Mouse (Mus musculus): ENCODE results near the gene Nckipsd. TPM values are rescaled to one million over a fixed set of nuclear protein-coding genes. Genes with fewer than 3 reads are reported as not detected.
A peak's percentile ranks its signal among the peaks of the same experiment; 100 is the strongest.

Nckipsd gene
- polyA plus RNA-seq, 1 experiment from 2014 or later: 13.6 TPM

- Histone ChIP-seq H3K9ac (ENCODE audit: low read depth, low read length) (no peak overlapping the region), H3K36me3 (ENCODE audit: insufficient read depth, low read length) (0 out of 2 replicates have a peak, but pooled peaks cover 16% of the 10 kb centered on the region), H3K9me3 (replicated peaks; ENCODE audit: low read length) (no peaks in the 10 kb centered on the region), H3K4me1 (replicated peaks; ENCODE audit: insufficient read depth, low read length) (no peaks in the 10 kb centered on the region), H3K4me3 (replicated peaks; ENCODE audit: low read depth, low read length) (no peak overlapping the region), H3K27me3 (ENCODE audit: insufficient read depth, low read length) (peaks cover 13% of the 10 kb centered on the region), H3K27ac (no peak overlapping the region), H3K4me2 (ENCODE audit: low read length) (no peak overlapping the region)
- no peak for TF ChIP-seq CTCF (IDR thresholded peaks at IDR 0.05; ENCODE audit: low read depth)
- DNase-seq (ENCODE audit: low spot score) (no peak), ATAC-seq (replicated peaks; ENCODE audit: low FRiP score, low read depth) (no peak)
- WGBS: 62% methylated on average over 5 of the region's 5 CpGs
Observed at GRCm38 (mm10) chr9:108820077-108820476, 11.9 kb downstream of the Nckipsd start.

GRCm38 (mm10) chr9:108824144-108824685 lies 16.0 kb downstream of the Nckipsd start:
- Histone ChIP-seq H3K9me3 (replicated peaks; ENCODE audit: low read length) (no peaks in the 10 kb centered on the region), H3K36me3 (ENCODE audit: insufficient read depth, low read length) (no peaks in the 10 kb centered on the region), H3K27ac (no peak overlapping the region), H3K9ac (ENCODE audit: low read depth, low read length) (no peak overlapping the region), H3K4me2 (ENCODE audit: low read length) (no peak overlapping the region), H3K27me3 (ENCODE audit: insufficient read depth, low read length) (peaks cover 51% of the 10 kb centered on the region), H3K4me3 (replicated peaks; ENCODE audit: low read depth, low read length) (no peak overlapping the region), H3K4me1 (replicated peaks; ENCODE audit: insufficient read depth, low read length) (0 out of 2 replicates have a peak, but pooled peaks cover 6% of the 10 kb centered on the region)
- TF ChIP-seq CTCF (IDR thresholded peaks at IDR 0.05; ENCODE audit: low read depth): no peak
- 4% methylated on average over 25 of the region's 25 CpGs for WGBS
- DNase-seq (ENCODE audit: low spot score) (no peak), ATAC-seq (replicated peaks; ENCODE audit: low FRiP score, low read depth) (no peak)

GRCm38 (mm10) chr9:108824755-108825413 lies 16.7 kb downstream of the Nckipsd start:
- ATAC-seq (replicated peaks; ENCODE audit: low FRiP score, low read depth) (no peak), DNase-seq (ENCODE audit: low spot score) (no peak)
- Histone ChIP-seq H3K4me2 (ENCODE audit: low read length) (no peak overlapping the region), H3K9me3 (replicated peaks; ENCODE audit: low read length) (no peaks in the 10 kb centered on the region), H3K9ac (ENCODE audit: low read depth, low read length) (no peak overlapping the region), H3K4me1 (replicated peaks; ENCODE audit: insufficient read depth, low read length) (0 out of 2 replicates have a peak, but pooled peaks cover 6% of the 10 kb centered on the region), H3K4me3 (replicated peaks; ENCODE audit: low read depth, low read length) (no peak overlapping the region), H3K36me3 (ENCODE audit: insufficient read depth, low read length) (no peaks in the 10 kb centered on the region), H3K27ac (no peak overlapping the region), H3K27me3 (ENCODE audit: insufficient read depth, low read length) (peaks cover 57% of the 10 kb centered on the region)
- under 1% methylated on average over 31 of the region's 31 CpGs for WGBS
- TF ChIP-seq CTCF (IDR thresholded peaks at IDR 0.05; ENCODE audit: low read depth): no peak

DNA sequence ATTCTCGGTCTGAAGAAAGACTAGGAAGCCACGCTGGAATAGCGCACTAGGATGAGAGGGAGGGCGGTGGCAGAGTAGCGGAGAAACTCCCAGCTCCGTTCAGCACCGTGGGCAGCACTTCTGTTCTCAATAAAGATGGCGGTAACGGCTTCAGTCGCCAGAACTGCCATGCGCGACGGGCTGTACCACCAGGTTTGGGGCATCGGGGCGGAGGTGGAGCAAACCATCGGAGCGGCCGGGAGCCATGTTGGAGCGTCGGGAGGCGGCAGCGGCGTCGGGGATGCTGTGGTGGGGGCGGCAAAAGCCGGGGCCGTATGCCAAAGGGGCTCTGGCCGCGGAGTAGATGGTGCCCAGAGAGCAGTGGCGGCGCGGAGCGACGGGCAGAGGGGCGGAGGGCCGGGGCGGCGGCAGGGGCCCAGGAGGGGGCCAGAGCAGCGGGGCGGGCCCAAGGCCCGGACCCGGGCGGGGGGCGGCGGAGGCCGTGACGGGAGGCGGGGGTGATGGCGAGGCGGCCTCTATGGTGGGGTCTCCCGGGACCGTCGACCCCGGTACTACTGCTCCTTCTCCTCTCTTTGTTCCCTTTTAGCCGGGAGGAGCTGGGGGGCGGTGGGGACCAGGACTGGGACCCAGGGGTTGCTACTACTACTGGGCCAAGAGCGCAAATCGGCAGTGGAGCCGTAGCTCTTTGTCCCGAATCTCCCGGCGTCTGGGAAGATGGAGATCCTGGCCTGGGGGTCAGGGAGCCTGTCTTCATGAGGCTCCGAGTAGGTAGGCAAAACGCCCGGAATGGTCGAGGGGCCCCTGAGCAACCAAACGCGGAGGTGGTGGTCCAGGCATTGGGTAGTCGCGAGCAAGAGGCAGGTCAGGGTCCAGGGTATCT lies 17.9 kb downstream of the Nckipsd start, which contains the start of gene Celsr3:
Gene Celsr3 (plus strand): TSS at position 501 of the 880 bp plus-strand sequence.
- Histone ChIP-seq H3K27me3 (ENCODE audit: insufficient read depth, low read length) (peaks cover 65% of the 10 kb centered on the region), H3K27ac (no peak within 1 kb of the TSS), H3K4me1 (replicated peaks; ENCODE audit: insufficient read depth, low read length) (0 out of 2 replicates have a peak, but pooled peaks cover 6% of the 10 kb centered on the region), H3K4me2 (ENCODE audit: low read length) (peak within 1 kb of the TSS; percentile 70), H3K9ac (ENCODE audit: low read depth, low read length) (no peak within 1 kb of the TSS), H3K9me3 (replicated peaks; ENCODE audit: low read length) (no peaks in the 10 kb centered on the region), H3K36me3 (ENCODE audit: insufficient read depth, low read length) (no peaks in the 10 kb centered on the region), H3K4me3 (replicated peaks; ENCODE audit: low read depth, low read length) (peak within 1 kb of the TSS; percentile 28)
- DNase-seq (ENCODE audit: low spot score): peak; percentile 88
- TF ChIP-seq CTCF (IDR thresholded peaks at IDR 0.05; ENCODE audit: low read depth): no peak
- WGBS: 2% methylated on average over 57 of the region's 70 CpGs
- peak; percentile 55 for ATAC-seq (replicated peaks; ENCODE audit: low FRiP score, low read depth)

DNA sequence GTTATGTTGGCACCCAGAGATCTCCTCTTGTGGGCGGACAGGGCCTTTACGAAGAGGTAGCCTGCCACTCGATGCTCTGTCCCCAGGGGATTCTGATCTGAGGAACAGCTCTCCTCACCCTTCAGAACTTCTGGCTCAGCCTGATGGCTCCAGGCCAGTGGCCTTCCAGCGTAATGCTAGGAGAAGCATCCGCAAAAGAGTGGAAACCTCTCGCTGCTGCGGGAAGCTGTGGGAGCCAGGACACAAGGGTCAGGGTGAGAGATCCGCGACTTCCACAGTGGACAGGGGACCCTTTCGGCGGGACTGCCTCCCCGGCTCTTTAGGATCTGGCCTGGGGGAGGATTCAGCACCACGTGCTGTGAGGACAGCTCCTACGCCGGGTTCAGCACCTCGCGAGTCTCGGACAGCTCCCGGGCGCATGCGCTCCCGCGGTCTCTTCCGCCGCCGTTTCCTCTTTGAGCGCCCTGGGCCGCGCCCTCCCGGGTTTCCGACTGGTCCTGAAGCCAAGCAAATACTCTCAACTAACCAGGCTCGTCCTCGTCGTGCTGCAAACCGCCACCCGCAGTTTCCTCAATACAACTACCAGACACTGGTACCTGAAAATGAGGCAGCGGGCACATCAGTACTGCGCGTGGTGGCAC lies 18.7 kb downstream of the Nckipsd start:
- DNase-seq (ENCODE audit: low spot score): peak; percentile 75
- H3K4me3 ChIP-seq (replicated peaks; ENCODE audit: low read depth, low read length): peak overlapping the region; percentile 28
- ATAC-seq (replicated peaks; ENCODE audit: low FRiP score, low read depth): peak; percentile 53
- 0 out of 2 replicates have a peak, but pooled peaks cover 7% of the 10 kb centered on the region for H3K4me1 ChIP-seq (replicated peaks; ENCODE audit: insufficient read depth, low read length)
- 2% methylated on average over 39 of the region's 39 CpGs for WGBS
- H3K4me2 ChIP-seq (ENCODE audit: low read length): peak overlapping the region; percentile 70
- H3K9me3 ChIP-seq (replicated peaks; ENCODE audit: low read length): no peaks in the 10 kb centered on the region
- no peak for TF ChIP-seq CTCF (IDR thresholded peaks at IDR 0.05; ENCODE audit: low read depth)
- H3K36me3 ChIP-seq (ENCODE audit: insufficient read depth, low read length): no peaks in the 10 kb centered on the region
- H3K27ac ChIP-seq: no peak overlapping the region
- peaks cover 69% of the 10 kb centered on the region for H3K27me3 ChIP-seq (ENCODE audit: insufficient read depth, low read length)
- no peak overlapping the region for H3K9ac ChIP-seq (ENCODE audit: low read depth, low read length)

- no peak for TF ChIP-seq CTCF (IDR thresholded peaks at IDR 0.05; ENCODE audit: low read depth)
- H3K36me3 ChIP-seq (ENCODE audit: insufficient read depth, low read length): no peaks in the 10 kb centered on the region
- ATAC-seq (replicated peaks; ENCODE audit: low FRiP score, low read depth) (no peak), DNase-seq (ENCODE audit: low spot score) (no peak)
- H3K4me3 ChIP-seq (replicated peaks; ENCODE audit: low read depth, low read length): peak overlapping the region; percentile 28
- H3K4me1 ChIP-seq (replicated peaks; ENCODE audit: insufficient read depth, low read length): 0 out of 2 replicates have a peak, but pooled peaks cover 9% of the 10 kb centered on the region
- no peaks in the 10 kb centered on the region for H3K9me3 ChIP-seq (replicated peaks; ENCODE audit: low read length)
- 14% methylated on average over 34 of the region's 34 CpGs for WGBS
- no peak overlapping the region for H3K9ac ChIP-seq (ENCODE audit: low read depth, low read length)
- no peak overlapping the region for H3K27ac ChIP-seq
- peaks cover 69% of the 10 kb centered on the region for H3K27me3 ChIP-seq (ENCODE audit: insufficient read depth, low read length)
- peak overlapping the region; percentile 70 for H3K4me2 ChIP-seq (ENCODE audit: low read length)
Observed at GRCm38 (mm10) chr9:108827454-108827853, 19.3 kb downstream of the Nckipsd start.

All from kidney, postnatal 0 days (tissue).